ENCODE assay signal across 11 mouse cellular contexts in the genomic region with DNA sequence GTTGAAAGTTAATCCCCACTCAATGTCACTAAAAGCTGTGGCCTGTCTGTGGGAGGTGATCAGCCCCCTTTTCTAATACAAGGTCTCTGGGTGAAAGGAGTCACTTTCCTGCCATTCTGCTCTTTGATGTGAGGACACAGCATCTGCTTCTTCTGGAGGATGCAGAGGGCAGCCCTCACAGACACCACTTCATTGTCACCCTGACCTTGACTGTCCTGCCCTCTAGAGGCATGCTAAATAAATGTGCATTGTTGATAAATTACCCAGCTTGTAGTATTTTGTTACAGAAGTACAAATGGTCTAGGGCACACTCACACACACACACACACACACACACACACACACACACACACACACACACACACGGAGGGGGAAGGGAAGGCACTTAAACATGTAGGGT. TPM values are rescaled to one million over a fixed set of nuclear protein-coding genes. Genes with fewer than 3 reads are reported as not detected.
DNase-seq lines count a peak whose midpoint lies in the region; ATAC-seq and TF ChIP-seq lines count a peak whose summit lies in the region.
"Had no signal": no experiment of that assay in that cellular context is flagged by ENCODE, and none has a peak within 500 bp of the region (broad histone marks: within the 10 kb centered on the region; RNA-seq: fewer than 3 reads in every experiment).

No protein-coding gene starts in this region.

- TF ChIP-seq POLR2A in liver, adult 2 months (IDR thresholded peaks at IDR 0.05; ENCODE audit: extremely low read depth, insufficient read depth, low read length) = no peak
- no peak for TF ChIP-seq POLR2A in bone marrow macrophage, adult 2 months (IDR thresholded peaks at IDR 0.05; ENCODE audit: borderline replicate concordance, low read depth, low read length)

- peaks cover 2% of the 10 kb centered on the region; the same call in 1 of the 2 replicates for H3K79me2 ChIP-seq in liver, adult 2 months (ENCODE audit: control insufficient read depth, insufficient read depth, low read length)

- H3K9me3 ChIP-seq in liver, embryonic 11.5 days (ENCODE audit: control insufficient read depth, low read length) = no peaks in the 10 kb centered on the region
- H3K9me3 ChIP-seq: embryonic facial prominence, embryonic 13.5 days; neural tube, embryonic 13.5 days had no signal

- peak; percentile 31 to 33 for DNase-seq in cerebellum, adult 18-20 months
- no peak for DNase-seq in cerebellum, adult 8-10 months
- peak; percentile 51 for DNase-seq in liver, adult 2 months (ENCODE audit: extremely low read depth, low read depth, low spot score)
- DNase-seq in liver, embryonic 11.5 days (ENCODE audit: low spot score) = no peak
- DNase-seq in splenic B cell, adult 2 months (ENCODE audit: low read depth, low spot score) = peak; percentile 53
- DNase-seq in spleen, postnatal 14 days (ENCODE audit: low spot score in 2 of 2) = no peak
- no peak for DNase-seq in adrenal gland, postnatal 10 days
- DNase-seq: kidney, adult 11 months had no signal

- H3K4me1 ChIP-seq in liver, adult 2 months (ENCODE audit: control insufficient read depth, insufficient read depth, low read length) = peaks cover 4% of the 10 kb centered on the region; the same call in 1 of the 2 replicates
- H3K4me1 ChIP-seq in liver, embryonic 11.5 days (replicated peaks; ENCODE audit: control insufficient read depth, insufficient read depth, low read length) = no peaks in the 10 kb centered on the region
- H3K4me1 ChIP-seq in bone marrow macrophage, adult 2 months (ENCODE audit: control insufficient read depth, insufficient read depth, low read length) = peaks cover 2% of the 10 kb centered on the region; the same call in 1 of the 2 replicates
- H3K4me1 ChIP-seq: embryonic facial prominence, embryonic 13.5 days; neural tube, embryonic 13.5 days had no signal

- WGBS in liver, adult 2 months = 33% methylated on average over 1 of the region's 1 CpGs
- WGBS in liver, embryonic 11.5 days = 89% methylated on average over 1 of the region's 1 CpGs

- H3K9ac ChIP-seq in liver, adult 2 months (ENCODE audit: low read depth, low read length) = no peak overlapping the region
- no peak overlapping the region for H3K9ac ChIP-seq in liver, embryonic 11.5 days (ENCODE audit: low read depth, low read length)
- H3K9ac ChIP-seq: embryonic facial prominence, embryonic 13.5 days; neural tube, embryonic 13.5 days had no signal

- TF ChIP-seq CTCF in liver, adult 2 months (IDR thresholded peaks at IDR 0.05; ENCODE audit: low read depth, low read length) = peak; percentile 50; the same call in 1 of the 2 replicates
- TF ChIP-seq CTCF in bone marrow macrophage, adult 2 months (IDR thresholded peaks at IDR 0.05; ENCODE audit: low read depth, low read length) = 0 out of 2 replicates have a peak, but pooled peaks have one; percentile 17

- no peak overlapping the region for H3K4me3 ChIP-seq in liver, adult 2 months (ENCODE audit: insufficient read depth, low read depth, low read length)
- no peak overlapping the region for H3K4me3 ChIP-seq in liver, embryonic 11.5 days (ENCODE audit: low read depth, low read length)
- no peak overlapping the region for H3K4me3 ChIP-seq in bone marrow macrophage, adult 2 months (ENCODE audit: insufficient read depth, low read length)
- H3K4me3 ChIP-seq: embryonic facial prominence, embryonic 13.5 days; neural tube, embryonic 13.5 days had no signal

- no peak for ATAC-seq in liver, embryonic 11.5 days (replicated peaks; ENCODE audit: low FRiP score)

- no peak overlapping the region for H3K27ac ChIP-seq in liver, adult 2 months (replicated peaks; ENCODE audit: insufficient read depth, low read depth, low read length)
- H3K27ac ChIP-seq in liver, embryonic 11.5 days (ENCODE audit: low read depth, low read length) = no peak overlapping the region
- no peak overlapping the region for H3K27ac ChIP-seq in bone marrow macrophage, adult 2 months (ENCODE audit: insufficient read depth, low read depth, low read length)
- H3K27ac ChIP-seq: embryonic facial prominence, embryonic 13.5 days; neural tube, embryonic 13.5 days had no signal

- no peaks in the 10 kb centered on the region for H3K27me3 ChIP-seq in liver, adult 2 months (ENCODE audit: control insufficient read depth, insufficient read depth, low read length)
- H3K27me3 ChIP-seq in liver, embryonic 11.5 days (replicated peaks; ENCODE audit: control insufficient read depth, insufficient read depth, low read length) = no peaks in the 10 kb centered on the region
- H3K27me3 ChIP-seq in splenic B cell, adult 2 months (ENCODE audit: control insufficient read depth, insufficient read depth, low read length, poor library complexity, severe bottlenecking) = no peaks in the 10 kb centered on the region
- H3K27me3 ChIP-seq: embryonic facial prominence, embryonic 13.5 days; neural tube, embryonic 13.5 days had no signal

- H3K4me2 ChIP-seq in liver, embryonic 11.5 days = no peak overlapping the region
- H3K4me2 ChIP-seq: embryonic facial prominence, embryonic 13.5 days; neural tube, embryonic 13.5 days had no signal

- no peaks in the 10 kb centered on the region for H3K36me3 ChIP-seq in liver, adult 2 months (ENCODE audit: control insufficient read depth, insufficient read depth, low read length)
- no peaks in the 10 kb centered on the region for H3K36me3 ChIP-seq in liver, embryonic 11.5 days (ENCODE audit: control insufficient read depth, insufficient read depth, low read length)
- H3K36me3 ChIP-seq in splenic B cell, adult 2 months (ENCODE audit: control insufficient read depth, insufficient read depth, low read length, poor library complexity, severe bottlenecking) = no peaks in the 10 kb centered on the region
- H3K36me3 ChIP-seq: embryonic facial prominence, embryonic 13.5 days; neural tube, embryonic 13.5 days had no signal

RNA-seq across cellular contexts. Expression of a gene that starts 31.7 kb away (rescaled TPM):
- total RNA-seq in liver, adult 2 months (2014; rRNA removed) = 63.5 and 68.6 TPM in 2 replicates
- 34.8 and 35.8 TPM in 2 replicates for polyA plus RNA-seq in liver, adult 2 months (2012; rRNA removed)
- polyA plus RNA-seq in liver, embryonic 11.5 days (2014; fragmentation: Nextera tagmentation; extraction: Ambion mirVana) = 49.7 and 51.0 TPM in 2 replicates
- polyA plus RNA-seq in bone marrow macrophage, adult 2 months (2012; ENCODE audit: insufficient read depth, insufficient read length, missing spikeins) = 14.3 and 19.9 TPM in 2 replicates
- 10 to 100 TPM; 41.4 to 42.0 TPM for total RNA-seq in adrenal gland, postnatal 10 days (2021)

Comparison
In these comparisons a context has a peak if more than half of its experiments do, and no peak if none do; other contexts are left out.
1. DNase-seq: peak in cerebellum, adult 18-20 months (2 of 2), liver, adult 2 months (single experiment) and splenic B cell, adult 2 months (single experiment); none in cerebellum, adult 8-10 months (single experiment), liver, embryonic 11.5 days (single experiment), spleen, postnatal 14 days (0 of 2) and adrenal gland, postnatal 10 days (single experiment).